Mouse (Mus musculus) liver, embryonic 13.5 days (tissue): ENCODE results near the gene Pard3b. TPM values are rescaled to one million over a fixed set of nuclear protein-coding genes. Genes with fewer than 3 reads are reported as not detected.

ENCODE experiments used
- ATAC-seq: fragments of 200-750 bp; cut with Nextera tagmentation; 2 replicates; pipeline ENCODE4 v1.8.0; 2017; ENCODE audit warnings: low read depth, mild to moderate bottlenecking, moderate number of reproducible peaks, moderate library complexity
- DNase-seq: peaks from one replicate; pipeline ENCODE4 v3.0.0; 2022
- H3K27ac ChIP-seq: fragments of 300-500 bp; sonication (generic); 2 replicates; pipeline ENCODE4 v1.5.1; 2015; ENCODE audit warnings: moderate library complexity, mild to moderate bottlenecking, inconsistent platforms
- H3K27me3 ChIP-seq: fragments of 300-500 bp; sonication (generic); 2 replicates; pipeline ENCODE4 v1.6.1; 2015; ENCODE audit warnings: mild to moderate bottlenecking, inconsistent platforms
- H3K36me3 ChIP-seq: fragments of 300-500 bp; sonication (generic); 2 replicates; pipeline ENCODE4 v1.6.1; 2015; ENCODE audit warnings: mild to moderate bottlenecking, inconsistent platforms
- H3K4me1 ChIP-seq: fragments of 300-500 bp; sonication (generic); replicated peaks from 2 replicates; pipeline ENCODE4 v1.6.1; 2015; ENCODE audit warnings: inconsistent platforms
- H3K4me2 ChIP-seq: fragments of 300-500 bp; sonication (generic); 2 replicates; pipeline ENCODE4 v1.6.1; 2015; ENCODE audit warnings: inconsistent platforms, mild to moderate bottlenecking, moderate library complexity
- H3K4me3 ChIP-seq: fragments of 300-500 bp; sonication (generic); replicated peaks from 2 replicates; pipeline ENCODE4 v1.5.1; 2015; ENCODE audit warnings: mild to moderate bottlenecking, inconsistent platforms
- H3K9ac ChIP-seq: fragments of 300-500 bp; sonication (generic); 2 replicates; pipeline ENCODE4 v1.6.1; 2015; ENCODE audit warnings: mild to moderate bottlenecking, inconsistent platforms
- H3K9me3 ChIP-seq: fragments of 300-500 bp; sonication (generic); replicated peaks from 2 replicates; pipeline ENCODE4 v1.6.1; 2016; ENCODE audit warnings: inconsistent platforms
- WGBS: fragments of 180-500 bp; shearing (Covaris S2); methylation state at CpG from one replicate; pipeline ENCODE4 v1.1.7; 2015; ENCODE audit not compliant: insufficient replicate concordance; 5-methylcytosine and 5-hydroxymethylcytosine counted together
- polyA plus RNA-seq: library from polyadenylated mRNA; unstranded; fragments of >200 nt; fragmentation: Nextera tagmentation; extraction: Ambion mirVana; gene quantifications from 2 replicates; pipeline ENCODE4 v1.2.1, GENCODE M21; 2015

The Pard3b gene
- polyA plus RNA-seq, 1 experiment from 2014 or later, result 2.2 TPM

DNA sequence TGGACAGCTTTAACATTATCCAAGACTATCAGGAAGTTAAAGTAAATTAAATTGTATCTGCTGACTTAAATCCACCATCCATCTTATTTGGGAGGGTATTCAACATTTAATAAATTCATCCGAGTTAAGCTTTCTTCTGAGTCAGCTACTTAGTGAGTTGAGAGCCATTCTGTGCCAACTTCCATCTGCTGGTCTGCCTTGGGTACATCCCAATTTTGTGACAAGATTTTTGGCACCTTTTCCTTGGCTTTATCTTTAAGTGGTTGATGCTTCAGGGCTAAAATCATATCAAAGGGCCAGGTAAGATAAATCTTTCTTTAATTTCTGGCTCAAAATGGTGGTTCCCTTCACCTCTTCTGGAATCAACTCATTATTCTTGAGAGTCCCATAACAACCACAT lies 640.0 kb downstream of the Pard3b start:
- Histone ChIP-seq H3K4me2 (no peak overlapping the region), H3K27ac (no peak overlapping the region), H3K4me3 (no peak overlapping the region), H3K4me1 (no peaks in the 10 kb centered on the region), H3K36me3 (no peaks in the 10 kb centered on the region), H3K9me3 (no peaks in the 10 kb centered on the region), H3K9ac (no peak overlapping the region), H3K27me3 (no peaks in the 10 kb centered on the region)
- ATAC-seq (no peak), DNase-seq (no peak)
- WGBS, result 57% methylated on average over 1 of the region's 1 CpGs

DNA sequence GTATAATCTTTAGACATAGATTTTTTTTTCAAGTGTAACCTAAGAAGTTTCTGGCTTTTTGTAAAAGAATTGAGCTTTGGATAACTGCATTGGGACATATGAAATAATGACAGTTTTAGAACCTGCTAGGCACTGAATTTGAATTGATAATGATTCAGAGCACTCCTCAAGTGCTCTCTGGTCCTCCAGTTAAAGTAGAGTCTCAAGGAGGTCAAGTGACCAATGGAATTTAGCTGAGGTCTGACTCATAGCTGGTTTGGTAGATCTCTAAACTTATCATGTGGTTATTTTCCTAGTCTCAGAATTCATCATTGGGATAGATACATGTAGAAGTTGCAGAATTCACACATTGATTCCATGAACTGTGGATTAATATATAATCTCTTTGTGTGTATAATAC lies 642.0 kb downstream of the Pard3b start:
- Histone ChIP-seq H3K4me1 (no peaks in the 10 kb centered on the region), H3K9me3 (no peaks in the 10 kb centered on the region), H3K9ac (no peak overlapping the region), H3K27ac (no peak overlapping the region), H3K4me2 (no peak overlapping the region), H3K36me3 (no peaks in the 10 kb centered on the region), H3K4me3 (no peak overlapping the region), H3K27me3 (no peaks in the 10 kb centered on the region)
- ATAC-seq (no peak), DNase-seq (no peak)

DNA sequence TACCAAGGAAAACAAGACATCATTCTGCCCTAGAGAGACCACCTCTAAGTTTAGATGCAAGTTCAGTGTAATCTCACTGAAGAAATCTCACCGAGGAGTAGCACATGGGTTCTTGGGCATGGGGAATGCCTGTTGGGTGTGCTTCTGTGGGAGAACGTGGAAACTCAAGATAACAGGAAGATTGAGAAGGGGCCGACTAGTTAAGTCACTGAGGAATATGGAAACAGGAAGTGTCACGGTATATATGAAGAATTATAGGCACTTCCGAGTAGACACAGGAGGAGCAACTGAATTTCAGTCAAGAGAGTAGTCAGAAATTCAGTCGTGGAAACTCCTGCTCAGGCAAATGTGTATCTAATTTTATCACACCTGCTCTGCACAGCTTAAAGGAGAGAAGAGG lies 644.2 kb downstream of the Pard3b start:
- Histone ChIP-seq H3K9ac (no peak overlapping the region), H3K4me3 (no peak overlapping the region), H3K27ac (no peak overlapping the region), H3K9me3 (no peaks in the 10 kb centered on the region), H3K4me2 (no peak overlapping the region), H3K27me3 (no peaks in the 10 kb centered on the region), H3K4me1 (no peaks in the 10 kb centered on the region), H3K36me3 (no peaks in the 10 kb centered on the region)
- DNase-seq (no peak), ATAC-seq (no peak)
- 19% methylated on average over 6 of the region's 6 CpGs for WGBS

DNA sequence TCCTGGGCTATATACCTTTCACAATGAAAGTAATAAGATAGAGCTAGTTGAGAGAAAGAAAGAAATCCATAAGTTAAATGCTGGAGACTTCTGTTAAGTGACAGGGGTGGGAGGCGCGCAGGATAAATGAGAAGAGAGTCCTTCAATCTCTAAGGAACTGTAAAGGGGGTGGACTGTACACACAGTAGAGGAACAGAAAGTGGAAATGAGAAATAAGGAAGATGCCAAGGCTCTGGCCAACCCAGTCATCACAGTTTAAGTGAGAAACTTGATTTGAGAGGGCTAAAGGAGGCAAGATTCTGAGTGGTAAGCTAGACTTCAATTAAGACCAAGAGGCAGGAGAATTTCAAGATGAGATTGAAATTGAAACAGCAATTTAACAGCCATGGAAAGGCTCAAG lies 645.0 kb downstream of the Pard3b start:
- no peak for DNase-seq
- H3K4me3 ChIP-seq, result no peak overlapping the region
- WGBS, result 78% methylated on average over 2 of the region's 2 CpGs

DNA sequence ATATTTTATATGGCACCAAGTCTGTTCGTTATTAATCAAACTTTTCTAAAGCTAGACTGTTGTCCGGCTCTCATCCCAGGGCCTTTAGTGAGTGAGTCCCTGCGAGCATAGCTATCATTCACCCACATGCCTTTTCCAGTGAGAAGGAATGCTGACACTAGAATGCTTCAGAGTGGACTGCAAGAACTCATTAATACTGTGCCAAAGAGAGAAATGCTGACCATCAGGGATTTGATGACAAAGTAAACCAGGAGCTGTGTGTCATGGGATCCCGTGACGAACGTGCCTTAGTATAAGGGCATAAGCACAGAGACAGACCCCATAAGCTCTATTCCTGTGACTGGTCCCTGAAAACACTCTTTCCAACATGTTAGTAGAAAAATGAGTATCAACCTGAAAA lies 670.8 kb downstream of the Pard3b start:
- Histone ChIP-seq H3K4me2 (no peak overlapping the region), H3K27ac (no peak overlapping the region), H3K36me3 (no peaks in the 10 kb centered on the region), H3K9me3 (no peaks in the 10 kb centered on the region), H3K4me1 (no peaks in the 10 kb centered on the region), H3K4me3 (no peak overlapping the region), H3K27me3 (no peaks in the 10 kb centered on the region), H3K9ac (no peak overlapping the region)
- DNase-seq (no peak), ATAC-seq (no peak)
- WGBS, result 75% methylated on average over 6 of the region's 6 CpGs

More for the DNA sequence above, 645.0 kb downstream of the Pard3b start:
- Histone ChIP-seq H3K27me3 (no peaks in the 10 kb centered on the region), H3K9ac (no peak overlapping the region), H3K4me1 (no peaks in the 10 kb centered on the region), H3K9me3 (no peaks in the 10 kb centered on the region), H3K27ac (no peak overlapping the region), H3K36me3 (no peaks in the 10 kb centered on the region), H3K4me2 (no peak overlapping the region)
- ATAC-seq, result no peak

DNA sequence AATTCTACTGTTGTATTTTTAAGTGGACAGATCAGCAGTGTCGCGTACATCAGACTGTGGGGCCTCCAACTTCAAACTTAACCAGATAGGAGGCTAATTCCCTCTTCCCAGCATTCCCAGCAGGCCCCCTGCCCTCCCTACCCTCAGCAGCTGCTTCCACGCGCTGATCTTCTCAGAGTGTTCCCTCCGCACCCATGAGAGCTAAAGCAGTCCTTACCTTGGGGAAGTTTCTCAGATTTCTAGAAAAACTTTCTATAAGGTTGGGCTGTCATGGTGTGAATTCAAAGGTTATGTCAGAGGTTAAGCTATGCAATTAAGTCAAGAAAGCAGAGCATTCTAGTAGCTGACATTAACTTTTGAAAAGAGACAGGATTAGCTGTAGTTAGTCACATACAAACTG lies 686.6 kb downstream of the Pard3b start:
- H3K27ac ChIP-seq, result no peak overlapping the region
- H3K4me1 ChIP-seq, result no peaks in the 10 kb centered on the region
- no peak for DNase-seq
- H3K36me3 ChIP-seq, result no peaks in the 10 kb centered on the region
- no peak overlapping the region for H3K4me2 ChIP-seq
- no peak overlapping the region for H3K4me3 ChIP-seq
- 72% methylated on average over 5 of the region's 5 CpGs for WGBS
- H3K9ac ChIP-seq, result no peak overlapping the region
- no peaks in the 10 kb centered on the region for H3K9me3 ChIP-seq
- ATAC-seq, result no peak
- H3K27me3 ChIP-seq, result no peaks in the 10 kb centered on the region

DNA sequence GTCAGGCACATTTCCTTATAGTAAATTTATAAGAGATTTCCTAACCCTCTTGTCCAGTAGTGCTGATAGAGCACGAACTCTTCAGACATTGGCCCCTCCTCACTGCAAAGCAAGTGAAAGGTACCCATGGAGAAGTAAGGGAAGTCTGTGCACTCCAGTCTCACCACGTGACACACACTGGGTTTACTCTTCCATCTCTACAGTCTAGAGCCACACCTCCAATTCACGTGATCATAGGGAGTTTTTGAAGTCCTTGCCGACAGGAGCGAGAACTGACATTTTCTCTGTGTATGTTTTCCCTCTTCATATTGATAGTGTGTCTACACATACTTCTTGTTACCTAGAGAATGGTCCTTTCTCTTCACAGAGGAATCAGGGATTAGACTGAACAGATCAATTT lies 689.1 kb downstream of the Pard3b start:
- H3K4me3 ChIP-seq, result no peak overlapping the region
- no peak overlapping the region for H3K27ac ChIP-seq
- WGBS, result 64% methylated on average over 5 of the region's 5 CpGs
- H3K4me2 ChIP-seq, result no peak overlapping the region
- H3K36me3 ChIP-seq, result no peaks in the 10 kb centered on the region
- no peaks in the 10 kb centered on the region for H3K27me3 ChIP-seq
- ATAC-seq (no peak), DNase-seq (no peak)
- H3K9me3 ChIP-seq, result no peaks in the 10 kb centered on the region
- no peaks in the 10 kb centered on the region for H3K4me1 ChIP-seq
- H3K9ac ChIP-seq, result no peak overlapping the region

DNA sequence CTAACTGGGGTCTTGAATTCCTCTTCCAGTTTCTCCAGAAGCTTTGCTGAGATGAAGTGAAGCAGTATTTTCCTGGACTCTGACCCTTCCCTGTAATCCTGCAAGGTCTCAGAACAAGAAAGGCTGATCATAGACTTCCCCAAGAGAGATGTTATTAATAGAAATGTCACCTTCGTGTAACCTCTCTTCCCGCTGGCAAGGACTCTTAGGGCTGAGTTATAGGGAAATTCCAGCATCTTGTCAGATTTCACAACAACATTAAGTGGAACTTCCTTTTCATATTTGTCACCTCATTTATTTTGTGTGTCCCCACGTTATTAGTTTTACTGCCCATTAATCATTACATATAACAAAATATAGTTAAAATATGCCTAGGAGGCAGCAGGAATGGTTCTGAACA lies 690.2 kb downstream of the Pard3b start:
- no peaks in the 10 kb centered on the region for H3K36me3 ChIP-seq
- H3K27me3 ChIP-seq, result no peaks in the 10 kb centered on the region
- DNase-seq (no peak), ATAC-seq (no peak)
- H3K4me2 ChIP-seq, result no peak overlapping the region
- WGBS, result 47% methylated on average over 3 of the region's 3 CpGs
- H3K9ac ChIP-seq, result no peak overlapping the region
- H3K4me1 ChIP-seq, result no peaks in the 10 kb centered on the region
- H3K9me3 ChIP-seq, result no peaks in the 10 kb centered on the region
- H3K4me3 ChIP-seq, result no peak overlapping the region
- no peak overlapping the region for H3K27ac ChIP-seq

DNA sequence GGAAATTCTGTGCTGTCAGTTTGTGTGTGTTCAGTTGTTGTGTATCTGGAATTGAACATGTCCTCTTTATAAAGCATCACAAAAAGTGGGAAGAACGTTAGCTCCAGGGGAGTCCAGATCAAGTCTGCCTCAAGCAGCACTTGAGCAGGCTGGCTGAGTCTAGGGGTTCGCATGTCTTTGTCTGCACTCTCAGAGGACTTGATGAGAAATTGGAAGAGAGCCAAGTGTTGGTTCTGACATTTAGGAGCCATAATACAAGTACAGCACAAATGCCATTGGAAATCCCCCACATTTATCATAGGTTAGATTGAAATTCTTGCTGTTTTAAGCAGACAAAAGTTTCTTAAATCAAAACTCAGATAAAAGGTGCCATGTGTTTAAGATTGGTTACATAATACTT lies 694.4 kb downstream of the Pard3b start:
- Histone ChIP-seq H3K27me3 (no peaks in the 10 kb centered on the region), H3K9me3 (no peaks in the 10 kb centered on the region), H3K4me1 (no peaks in the 10 kb centered on the region), H3K36me3 (no peaks in the 10 kb centered on the region), H3K27ac (no peak overlapping the region), H3K9ac (no peak overlapping the region), H3K4me3 (no peak overlapping the region), H3K4me2 (no peak overlapping the region)
- 57% methylated on average over 2 of the region's 2 CpGs for WGBS
- ATAC-seq, result no peak
- no peak for DNase-seq

DNA sequence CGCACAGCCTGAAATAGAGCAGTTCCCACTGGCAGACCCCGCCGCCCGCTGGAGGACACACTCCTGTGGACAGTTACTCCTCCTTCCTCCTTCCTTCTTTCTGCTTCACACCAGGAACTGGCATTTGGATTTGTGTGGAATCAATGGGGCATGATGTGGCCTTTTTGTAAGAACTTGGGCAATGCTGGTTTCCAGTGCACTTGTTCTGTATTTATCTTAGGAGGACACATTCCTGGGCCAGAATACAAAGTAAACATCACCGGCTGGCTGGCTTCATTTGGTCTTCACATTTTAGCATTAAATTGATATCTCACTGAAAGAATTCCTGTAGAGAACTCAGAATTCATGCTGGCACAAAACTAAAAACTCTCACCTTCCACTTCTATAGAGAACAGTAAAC lies 695.6 kb downstream of the Pard3b start:
- no peak overlapping the region for H3K4me3 ChIP-seq
- no peak overlapping the region for H3K4me2 ChIP-seq
- ATAC-seq (no peak), DNase-seq (no peak)
- H3K36me3 ChIP-seq, result no peaks in the 10 kb centered on the region
- H3K27ac ChIP-seq, result no peak overlapping the region
- no peaks in the 10 kb centered on the region for H3K4me1 ChIP-seq
- no peaks in the 10 kb centered on the region for H3K27me3 ChIP-seq
- H3K9ac ChIP-seq, result no peak overlapping the region
- H3K9me3 ChIP-seq, result no peaks in the 10 kb centered on the region
- 81% methylated on average over 5 of the region's 5 CpGs for WGBS

DNA sequence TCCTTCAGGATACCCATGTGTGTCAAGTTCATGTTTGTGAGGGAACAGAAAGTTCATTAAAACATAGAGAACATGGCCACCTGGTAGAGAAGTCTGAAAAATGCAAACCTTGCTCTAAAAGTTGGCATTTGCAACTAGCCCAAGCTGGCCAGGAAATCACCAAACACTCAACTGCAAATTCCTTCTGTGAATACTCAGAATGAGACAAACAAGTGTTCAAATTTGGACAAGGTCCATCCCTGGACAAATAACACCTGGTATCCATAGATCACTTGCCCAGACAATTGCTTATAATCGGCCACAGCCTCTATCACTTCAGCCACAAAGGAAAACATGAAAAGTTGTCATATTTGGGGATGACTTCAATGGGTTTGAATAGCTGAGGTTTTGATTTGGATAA lies 701.6 kb downstream of the Pard3b start:
- Histone ChIP-seq H3K9ac (no peak overlapping the region), H3K4me2 (no peak overlapping the region), H3K4me3 (no peak overlapping the region), H3K4me1 (no peaks in the 10 kb centered on the region), H3K9me3 (no peaks in the 10 kb centered on the region), H3K36me3 (no peaks in the 10 kb centered on the region), H3K27me3 (no peaks in the 10 kb centered on the region), H3K27ac (no peak overlapping the region)
- WGBS, result 53% methylated on average over 1 of the region's 1 CpGs
- ATAC-seq (no peak), DNase-seq (no peak)

DNA sequence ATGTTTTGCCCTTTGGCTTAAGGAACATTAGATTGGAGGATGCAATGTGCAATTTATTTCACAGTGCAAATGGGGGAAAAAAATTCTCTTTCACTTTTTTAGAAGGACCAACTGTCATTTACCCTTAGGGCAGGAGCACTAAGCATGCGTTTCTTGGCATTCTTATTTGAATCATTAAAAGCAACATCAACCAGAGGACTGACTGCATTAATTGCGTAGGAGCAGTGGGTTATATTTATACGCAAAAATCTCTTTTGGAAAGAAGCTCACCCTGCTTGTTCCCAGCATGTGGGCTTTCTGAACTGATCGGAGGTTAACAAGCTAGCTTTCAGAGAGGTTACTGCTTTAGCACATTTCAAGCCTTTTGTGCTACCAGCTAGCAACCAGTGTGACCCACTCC lies 705.7 kb downstream of the Pard3b start:
- Histone ChIP-seq H3K9ac (no peak overlapping the region), H3K27ac (no peak overlapping the region), H3K27me3 (no peaks in the 10 kb centered on the region), H3K4me3 (no peak overlapping the region), H3K9me3 (no peaks in the 10 kb centered on the region), H3K4me2 (no peak overlapping the region), H3K4me1 (no peaks in the 10 kb centered on the region), H3K36me3 (no peaks in the 10 kb centered on the region)
- ATAC-seq, result no peak
- no peak for DNase-seq
- WGBS, result 75% methylated on average over 4 of the region's 4 CpGs

DNA sequence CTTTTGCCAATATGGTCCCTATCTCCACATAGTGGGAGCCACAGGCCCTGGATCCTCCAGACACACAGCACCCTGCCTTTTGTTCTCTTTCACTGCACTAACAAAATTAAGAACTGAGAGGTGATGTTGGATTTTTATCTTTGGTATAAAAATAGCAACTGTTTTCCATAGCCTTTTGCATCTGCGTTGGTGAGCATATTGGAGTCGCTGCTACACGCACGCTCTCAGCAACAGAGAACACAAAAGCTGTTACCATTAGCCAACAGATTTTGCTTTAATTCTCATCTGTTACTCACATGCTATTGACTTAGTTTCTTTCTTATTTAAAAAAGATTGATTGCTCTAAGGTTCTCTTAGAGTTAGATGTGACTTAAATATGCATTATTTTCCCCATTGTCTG lies 709.7 kb downstream of the Pard3b start:
- Histone ChIP-seq H3K4me2 (no peak overlapping the region), H3K9me3 (no peaks in the 10 kb centered on the region), H3K4me1 (no peaks in the 10 kb centered on the region), H3K9ac (no peak overlapping the region), H3K36me3 (no peaks in the 10 kb centered on the region), H3K4me3 (no peak overlapping the region), H3K27ac (no peak overlapping the region), H3K27me3 (no peaks in the 10 kb centered on the region)
- ATAC-seq (no peak), DNase-seq (no peak)
- 87% methylated on average over 4 of the region's 4 CpGs for WGBS
